Mouse (Mus musculus): Measurements from ENCODE around the gene Mvp.

DNA sequence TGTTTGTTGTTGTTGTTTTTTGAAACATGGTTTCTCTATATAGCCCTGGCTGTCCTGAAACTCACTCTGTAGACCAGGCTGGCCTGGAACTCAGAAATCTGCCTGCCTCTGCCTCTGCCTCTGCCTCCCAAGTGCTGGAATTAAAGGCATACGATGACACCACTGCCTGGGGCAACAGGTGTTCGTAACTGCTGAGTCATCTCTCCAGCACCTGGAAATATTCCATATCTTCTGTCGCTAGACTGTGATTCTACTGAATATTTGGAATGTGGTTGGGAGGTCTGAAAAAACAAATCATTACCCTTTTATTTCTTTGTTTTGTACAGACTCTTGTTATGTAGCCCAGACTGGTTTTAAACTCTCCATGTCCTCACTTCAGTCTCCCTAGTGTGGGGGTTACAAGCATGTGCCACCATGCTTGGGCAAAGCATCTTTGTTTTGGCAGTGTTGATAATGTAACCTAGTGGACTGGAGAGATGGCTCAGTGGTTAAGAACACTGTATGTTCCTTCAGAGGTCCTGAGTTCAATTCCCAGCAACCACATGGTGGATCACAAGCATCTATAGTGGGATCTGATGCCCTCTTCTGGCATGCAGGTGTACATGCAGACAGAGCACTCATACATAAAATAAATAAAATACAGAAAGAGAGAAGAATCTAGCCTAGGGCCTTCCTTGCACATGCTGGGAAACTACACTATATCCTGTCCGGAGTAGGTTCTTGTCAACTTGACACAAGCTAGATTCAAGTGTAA lies 10.1 kb downstream of the Mvp start:
- TF ChIP-seq FLI1 (IDR thresholded peaks at IDR 0.05; ENCODE audit: low read length) (no peak), GATA1 (IDR thresholded peaks at IDR 0.05; ENCODE audit: borderline replicate concordance, low read length) (no peak)
